Mouse (Mus musculus): ENCODE data around the gene Camta1.

DNA sequence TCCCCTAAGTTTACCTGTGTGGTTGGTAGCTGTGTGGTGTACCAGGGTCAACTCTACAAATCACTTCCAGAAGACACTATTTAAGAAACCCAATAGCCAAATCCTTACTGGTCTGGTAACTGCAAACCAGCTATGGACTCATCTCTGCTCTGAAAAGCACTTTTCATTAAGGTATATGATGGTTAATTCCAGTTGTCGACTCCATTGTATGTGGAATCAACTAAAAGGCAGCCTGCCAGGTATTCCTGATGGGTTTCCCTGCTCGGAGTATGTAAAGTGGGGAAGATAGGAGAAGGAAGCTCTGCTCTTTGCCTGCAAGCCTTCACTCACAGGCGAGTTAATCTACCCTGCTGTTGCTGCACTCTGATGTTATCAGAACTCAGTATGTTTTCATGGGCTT, 815.2 kb downstream of the Camta1 start:
- no peak for TF ChIP-seq POLR2A (IDR thresholded peaks at IDR 0.05; ENCODE audit: borderline replicate concordance, insufficient read depth, low read length)
- no peak for TF ChIP-seq CTCF (IDR thresholded peaks at IDR 0.05; ENCODE audit: borderline replicate concordance, insufficient read depth, low read depth, low read length)
